Mouse (Mus musculus) kidney, adult 2 months (tissue): ENCODE results near the gene Lhfp.

Source experiments
- CTCF ChIP-seq: fragments of 200-500 bp; conservative IDR thresholded peaks from 2 replicates; pipeline ENCODE4 v1.5.1; 2011; ENCODE audit warnings: low read depth, mild to moderate bottlenecking, control low read depth, low read length, moderate library complexity, mixed read lengths; ENCODE audit not compliant: insufficient read depth, insufficient read length
- POLR2A ChIP-seq: fragments of 200-500 bp; IDR thresholded peaks from one replicate; pipeline ENCODE4 v1.6.1; 2011; ENCODE audit warnings: low read depth, low read length, control low read depth

- TF ChIP-seq POLR2A (no peak), CTCF (no peak)
Observed at GRCm38 (mm10) chr3:53284023-53284422, 242.7 kb downstream of the Lhfp start.
